Mouse (Mus musculus) lung, adult 18-20 months (tissue): ENCODE results near the gene Aktip.

ENCODE experiments used
- DNase-seq, 2 experiments: peaks; one replicate each; pipeline ENCODE4 v3.0.0; 2022; ENCODE audit warnings: mixed read lengths in 2 of 2

The Aktip gene

DNA sequence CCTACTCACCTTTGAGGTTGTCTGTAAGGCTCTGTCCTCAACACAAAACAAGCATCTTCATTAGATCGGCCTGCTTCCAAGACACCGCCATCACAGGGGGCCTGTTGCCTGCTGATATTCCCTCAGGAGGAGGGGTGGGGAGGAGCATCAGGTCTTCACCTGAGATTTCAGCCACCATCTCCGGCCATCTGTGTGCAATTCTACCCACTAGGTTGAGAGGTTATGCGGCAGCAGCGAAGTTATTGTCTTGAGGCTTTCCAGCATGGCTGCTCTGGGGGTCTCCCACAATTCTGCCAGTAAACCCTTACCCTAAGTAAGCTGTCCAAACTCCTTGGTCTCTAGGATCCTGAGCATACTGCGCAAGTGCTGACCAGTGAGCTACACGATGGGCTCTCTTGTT is at the start of gene Aktip:
Aktip (minus strand) TSS at position 101 of the 400 bp plus-strand sequence.
- no peak for DNase-seq

DNA sequence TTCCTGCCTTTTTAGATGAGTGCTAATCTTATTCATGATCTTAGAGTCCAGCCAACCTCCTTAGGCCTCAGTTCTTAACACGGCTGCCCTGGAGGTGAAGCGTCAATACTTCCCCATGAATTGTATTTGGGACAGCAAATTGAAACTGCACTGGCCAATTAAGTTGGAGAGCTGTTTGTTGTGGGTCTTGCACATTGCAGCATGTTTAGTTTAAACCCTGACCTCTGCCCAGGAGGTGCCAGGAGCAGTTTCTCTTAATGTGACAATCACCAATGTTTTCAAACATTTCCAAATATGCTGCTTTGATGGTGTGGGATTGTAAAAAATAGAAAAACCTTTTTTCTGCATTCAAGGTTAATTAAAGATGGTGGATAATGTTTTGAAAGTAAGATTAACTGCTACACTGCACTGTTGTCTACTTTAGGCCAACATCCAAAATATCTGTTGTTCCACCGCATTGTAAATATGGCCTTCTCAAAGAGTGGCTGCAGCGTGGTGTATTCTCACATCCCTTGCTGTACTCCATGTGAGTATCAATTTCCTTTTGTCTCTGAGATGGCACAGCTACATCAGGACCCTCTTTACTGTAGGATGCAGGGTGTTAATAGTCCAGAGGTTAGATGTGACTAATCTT is 46.2 kb upstream of the Aktip start:
- peak in 1 of 2 experiments; percentile 9 for DNase-seq

DNA sequence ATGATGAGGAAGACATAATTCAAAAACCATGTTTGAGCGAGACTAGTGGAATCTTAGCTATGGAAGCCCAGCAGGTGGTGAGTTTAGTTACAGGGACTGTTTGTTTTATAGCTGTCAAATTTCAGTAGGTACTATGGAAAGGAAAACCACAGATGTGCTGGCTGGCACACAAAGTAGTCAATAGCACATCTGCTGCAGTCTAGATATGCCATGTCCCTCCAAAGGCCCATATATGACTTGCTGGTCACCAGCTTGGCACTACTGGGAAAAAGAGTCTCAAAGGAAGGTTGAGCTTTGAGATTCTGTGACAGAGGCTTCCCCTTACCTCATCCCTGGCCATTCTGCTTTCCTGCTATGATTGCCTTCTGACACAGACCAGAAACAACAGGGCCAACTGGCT is 42.9 kb upstream of the Aktip start:
- no peak for DNase-seq

DNA sequence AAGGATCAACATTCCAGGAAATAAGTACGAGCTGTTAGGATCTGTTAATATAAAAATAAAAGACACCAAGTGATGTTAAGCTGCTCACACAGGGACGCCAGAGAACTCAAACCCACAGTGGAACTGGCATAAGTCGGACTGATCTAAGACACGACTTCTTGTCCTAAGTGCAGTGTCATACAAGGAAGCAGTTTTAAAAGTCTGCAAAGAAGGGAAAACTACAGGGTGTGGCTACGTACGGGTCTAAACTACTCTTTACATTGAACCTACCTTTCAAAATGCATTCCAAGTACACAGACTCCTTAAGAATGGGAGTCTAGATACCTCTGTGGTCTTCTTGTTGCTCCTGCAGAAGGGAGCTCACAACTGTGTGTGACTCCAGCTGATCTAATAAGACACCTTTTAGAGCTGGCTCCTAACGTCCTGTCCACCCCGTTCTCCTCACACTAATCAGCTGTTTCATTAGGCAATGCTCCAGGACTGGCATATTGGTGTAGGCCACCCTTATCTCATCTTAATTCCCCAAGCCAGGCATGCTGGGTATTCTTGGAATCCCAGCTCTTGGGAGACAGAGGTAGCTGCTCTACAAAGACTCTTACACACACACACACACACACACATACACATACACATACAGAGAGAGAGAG is 42.2 kb upstream of the Aktip start:
- no peak for DNase-seq

DNA sequence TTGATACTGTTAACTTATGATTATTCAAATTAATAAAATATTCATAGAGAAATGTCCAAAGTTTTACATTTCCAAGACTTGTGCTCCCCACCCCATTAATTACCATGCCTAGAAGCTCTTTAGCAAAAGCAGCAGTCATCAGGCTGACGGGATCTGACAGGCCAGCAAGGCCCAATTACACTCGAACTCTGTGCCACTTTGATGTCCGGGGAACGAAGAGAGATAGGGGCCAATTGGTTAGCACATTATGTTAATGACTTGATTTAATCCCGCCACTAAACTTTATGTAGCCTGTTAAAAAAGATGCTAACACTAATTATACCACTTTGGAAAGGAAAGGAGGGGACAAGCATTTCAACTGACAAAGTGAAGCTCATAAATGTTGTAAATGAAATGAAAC is 41.6 kb upstream of the Aktip start:
- DNase-seq, result no peak

DNA sequence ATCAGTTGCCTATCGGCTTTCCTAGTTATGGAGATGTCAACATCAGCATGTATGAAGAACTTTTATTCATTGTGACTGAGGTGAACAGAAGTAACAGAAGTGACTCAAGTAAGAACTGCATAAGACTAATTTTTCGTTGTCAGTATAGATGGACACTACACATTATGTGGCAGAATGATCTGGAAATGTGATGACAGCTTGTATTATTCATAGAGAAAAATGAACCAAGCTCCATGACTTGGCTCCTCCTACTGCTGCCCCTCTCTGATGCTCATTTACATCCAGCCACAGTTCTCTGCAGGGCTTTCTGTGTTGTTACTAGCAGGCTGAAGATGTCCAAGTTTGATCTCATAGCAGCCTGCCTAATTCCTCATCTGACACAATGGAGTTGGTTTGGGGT is 37.4 kb upstream of the Aktip start:
- no peak for DNase-seq

DNA sequence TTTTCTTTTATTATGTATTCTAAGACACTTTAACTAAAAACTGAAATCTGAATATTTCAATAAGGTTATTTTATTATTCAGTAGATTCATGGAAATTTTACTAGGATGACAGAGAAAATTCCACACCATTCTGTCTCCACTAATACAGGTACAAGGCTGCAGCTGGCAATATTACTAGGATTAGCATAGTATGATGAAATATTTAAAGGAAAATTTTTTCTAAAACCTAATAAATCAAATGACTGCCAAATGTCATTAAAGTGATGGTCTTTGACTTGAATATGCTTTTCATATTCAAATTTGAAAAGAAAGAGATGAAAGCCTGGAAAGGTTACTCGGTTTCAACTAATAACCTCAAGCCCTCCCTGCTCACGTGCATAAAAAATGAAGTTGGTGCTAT is 34.3 kb upstream of the Aktip start:
- DNase-seq, result no peak

DNA sequence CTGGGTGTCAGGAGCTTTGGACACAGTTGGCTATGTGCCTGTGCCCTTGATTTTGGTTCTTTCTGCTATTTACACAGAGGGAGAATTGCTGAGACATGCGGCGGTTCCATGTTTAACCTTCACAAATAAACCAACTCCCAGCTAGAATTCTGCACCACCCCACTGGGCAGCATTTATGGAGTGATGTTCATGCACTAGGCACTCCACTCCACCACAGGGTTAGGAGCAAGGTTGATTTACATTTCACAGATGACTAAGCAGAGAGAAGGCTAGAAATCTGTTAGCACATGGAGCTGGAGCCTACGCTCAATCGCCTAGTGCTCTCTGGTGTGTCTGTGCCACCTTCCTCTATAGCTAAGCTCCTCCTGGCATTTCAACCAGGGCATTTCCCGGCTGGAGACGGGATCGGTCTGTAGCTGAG is 27.7 kb upstream of the Aktip start:
- peak in 1 of 2 experiments; percentile 7 for DNase-seq

DNA sequence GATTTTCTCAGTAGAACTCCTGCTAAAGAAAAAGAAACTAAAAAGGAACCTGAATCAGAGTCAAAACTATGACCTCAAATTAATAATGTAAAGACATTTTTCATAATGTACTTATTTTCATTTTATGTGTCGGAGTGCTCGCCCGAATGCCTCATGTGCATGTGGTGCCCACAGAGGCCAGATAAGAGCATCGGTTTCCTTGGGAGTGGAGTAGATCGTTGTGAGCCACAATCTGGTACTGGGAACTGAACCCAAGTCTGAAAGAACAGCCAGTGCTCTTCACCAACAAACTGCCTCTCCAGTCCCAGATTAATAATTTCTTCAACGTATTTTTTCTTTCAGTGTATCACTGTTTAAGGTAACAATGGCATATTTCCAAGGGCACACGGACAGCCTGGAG is 24.5 kb upstream of the Aktip start:
- no peak for DNase-seq

DNA sequence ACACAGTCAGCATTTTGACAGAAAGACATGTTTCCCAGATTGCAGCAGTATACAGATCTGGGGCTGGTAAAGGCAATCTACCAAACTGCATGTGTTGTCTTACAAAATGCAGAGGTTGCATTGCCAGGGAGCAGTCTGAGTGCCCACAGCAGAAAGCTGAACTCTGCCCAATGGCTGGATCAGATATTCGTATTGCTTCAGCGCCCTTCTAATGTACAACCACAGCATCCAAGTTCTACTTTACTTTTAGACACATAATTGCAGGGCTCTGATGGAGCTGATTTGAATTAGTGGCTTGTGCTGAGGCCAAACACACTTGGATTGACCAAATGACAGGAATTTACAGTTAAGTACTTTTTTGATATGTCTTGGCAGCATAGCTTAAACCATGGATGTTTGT is 22.1 kb upstream of the Aktip start:
- DNase-seq, result no peak

DNA sequence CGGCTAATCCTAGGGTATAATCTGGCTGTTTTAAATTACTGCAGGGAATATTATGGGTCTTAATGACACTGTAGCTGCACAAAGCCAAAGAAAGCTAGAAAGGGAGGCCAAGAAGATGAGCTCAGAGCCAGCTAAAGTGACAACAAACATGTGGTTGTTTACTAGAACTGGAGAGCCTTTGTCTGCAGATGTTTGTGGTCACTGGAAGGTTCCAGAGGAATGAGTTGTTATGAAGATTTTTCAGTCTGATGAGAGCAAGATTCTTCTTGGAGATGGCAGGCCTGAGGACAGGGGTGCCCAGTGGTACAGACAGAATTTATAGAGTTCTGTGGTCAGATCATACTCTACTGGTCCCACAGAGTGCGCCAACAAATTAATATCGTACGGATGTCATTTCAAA is 18.5 kb upstream of the Aktip start:
- DNase-seq, result no peak

DNA sequence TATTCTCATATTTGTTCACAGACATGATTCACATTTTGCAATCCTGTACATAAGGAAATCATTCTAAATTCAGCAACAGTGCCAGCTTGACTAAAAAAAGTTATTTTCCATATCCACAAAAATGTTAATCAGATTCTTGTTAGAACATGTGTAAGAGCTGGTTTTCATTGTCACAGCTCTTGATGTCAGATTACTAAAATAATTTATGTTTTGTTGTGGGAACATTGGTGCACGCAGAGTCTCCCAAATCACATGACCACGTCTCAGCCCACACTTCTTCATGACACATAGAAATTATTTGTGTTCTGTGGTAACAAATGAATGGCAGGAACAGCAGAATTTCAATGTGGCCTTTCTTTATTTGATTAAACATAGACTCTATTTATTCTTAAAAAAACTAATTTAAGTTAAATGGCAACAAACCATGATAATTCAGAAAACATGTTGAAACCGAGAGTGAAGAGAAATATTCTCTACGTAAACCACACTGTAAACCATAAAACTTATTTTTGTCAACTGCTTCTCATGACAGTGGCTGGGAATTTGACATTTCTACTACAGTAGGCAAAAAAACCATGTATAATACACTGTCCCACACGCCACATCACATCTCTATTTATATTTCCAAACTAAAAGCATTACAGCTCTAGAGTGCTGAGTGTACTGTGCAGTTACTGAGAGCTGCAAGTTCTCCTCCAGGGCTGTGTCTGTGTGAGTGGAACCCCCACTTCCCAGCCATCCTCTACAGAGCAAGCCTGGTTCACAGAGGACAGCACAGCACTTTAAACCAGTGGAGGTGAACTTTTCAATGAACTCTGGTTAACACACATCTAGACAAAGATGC is 17.5 kb upstream of the Aktip start:
- DNase-seq, result no peak

DNA sequence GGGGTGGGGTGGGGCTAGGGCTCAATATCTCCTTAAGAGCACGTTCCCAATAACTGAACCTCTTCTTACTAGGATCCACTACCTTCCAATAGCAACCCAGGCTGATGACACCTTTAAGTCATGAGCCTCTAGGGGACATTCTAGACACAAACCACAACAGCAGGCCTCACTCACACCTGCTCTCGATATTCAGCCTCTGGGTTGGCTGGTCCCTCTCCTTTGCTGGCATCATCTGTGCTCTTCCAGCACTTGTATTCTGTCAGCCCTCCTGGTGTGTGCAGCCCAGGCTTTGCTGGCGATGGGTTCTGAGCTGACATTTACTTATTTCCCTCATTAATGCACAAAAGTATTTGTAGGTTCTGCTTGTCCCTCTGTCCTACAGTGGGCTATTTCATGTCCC is 14.5 kb upstream of the Aktip start:
- DNase-seq, result no peak

DNA sequence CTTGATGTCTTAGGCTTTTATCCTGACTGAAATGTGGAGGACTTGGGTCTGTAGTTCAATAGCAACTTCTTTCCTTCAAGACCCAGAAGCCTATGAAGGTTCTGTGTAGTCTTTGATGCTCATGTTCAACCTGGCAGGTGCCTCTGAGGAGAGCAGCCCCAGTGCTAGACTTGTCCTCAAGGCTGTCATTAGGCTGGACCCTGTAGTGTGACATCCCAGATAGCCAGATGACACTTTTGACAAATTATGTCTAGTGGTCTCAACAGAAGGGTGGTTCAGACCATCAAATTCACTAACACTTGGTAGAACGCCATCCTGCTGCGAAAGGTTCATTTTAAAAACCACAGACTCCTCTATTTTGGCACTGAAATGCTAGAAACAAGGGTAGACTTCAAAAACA is 13.2 kb upstream of the Aktip start:
- DNase-seq, result no peak

DNA sequence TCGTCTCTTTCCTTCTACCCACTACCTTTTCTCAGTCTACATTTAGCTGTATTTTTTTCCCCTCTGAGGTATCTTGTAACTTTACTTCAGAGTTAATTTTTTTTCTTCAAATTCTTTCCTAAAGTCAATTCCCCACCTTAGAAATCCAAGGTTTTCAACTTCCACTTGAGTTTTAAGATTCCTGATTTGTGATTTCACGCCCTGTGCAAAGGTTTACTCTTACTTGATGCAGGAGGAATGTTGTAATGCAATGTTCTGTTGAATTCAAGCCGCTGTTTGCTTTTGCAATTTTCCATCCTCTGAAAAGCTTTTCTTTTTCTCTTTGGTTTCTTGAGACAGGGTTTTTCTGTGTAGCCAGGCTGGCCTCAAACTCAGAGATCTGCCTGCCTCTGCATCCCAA is 9.9 kb upstream of the Aktip start:
- peak in 1 of 2 experiments; percentile 8 for DNase-seq

DNA sequence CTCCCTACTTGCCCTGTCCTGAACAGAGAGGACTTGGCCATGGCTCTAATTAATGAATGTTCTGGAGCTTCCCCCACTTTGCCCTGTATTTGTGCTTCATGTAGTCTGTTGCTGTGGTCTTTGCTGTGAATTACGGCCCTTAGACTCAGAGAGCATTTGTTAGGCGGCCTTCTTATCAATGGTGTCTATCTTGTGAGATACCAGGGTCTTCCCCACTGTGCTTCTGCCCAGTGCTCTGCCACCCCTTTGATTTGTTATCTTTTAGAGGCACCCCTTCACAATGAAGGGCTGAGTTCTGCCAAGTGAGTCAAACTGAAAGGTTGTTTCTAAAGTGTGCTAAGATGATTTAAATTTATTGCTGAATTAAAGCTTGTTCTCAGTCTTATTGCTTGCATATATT is 7.9 kb upstream of the Aktip start:
- DNase-seq, result no peak

DNA sequence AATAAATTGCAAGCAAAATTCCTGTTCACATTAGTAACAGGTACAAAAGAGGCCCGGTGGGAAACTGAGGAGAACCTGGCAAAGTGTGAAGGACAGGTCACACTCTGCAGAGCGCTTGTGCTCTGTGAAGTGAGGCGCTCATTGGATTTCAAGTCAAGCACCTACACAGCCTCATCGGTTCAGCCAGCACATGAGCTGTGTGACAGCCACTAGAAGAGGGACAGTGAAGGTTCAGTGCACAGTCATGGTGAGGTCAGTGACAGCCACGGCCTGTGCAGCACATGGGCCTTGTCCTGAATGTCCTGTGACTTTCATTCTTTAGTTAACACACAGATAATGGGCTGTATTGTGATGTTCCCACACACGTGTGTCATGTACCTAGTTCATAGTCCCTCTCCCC is 6.1 kb upstream of the Aktip start:
- DNase-seq, result no peak

DNA sequence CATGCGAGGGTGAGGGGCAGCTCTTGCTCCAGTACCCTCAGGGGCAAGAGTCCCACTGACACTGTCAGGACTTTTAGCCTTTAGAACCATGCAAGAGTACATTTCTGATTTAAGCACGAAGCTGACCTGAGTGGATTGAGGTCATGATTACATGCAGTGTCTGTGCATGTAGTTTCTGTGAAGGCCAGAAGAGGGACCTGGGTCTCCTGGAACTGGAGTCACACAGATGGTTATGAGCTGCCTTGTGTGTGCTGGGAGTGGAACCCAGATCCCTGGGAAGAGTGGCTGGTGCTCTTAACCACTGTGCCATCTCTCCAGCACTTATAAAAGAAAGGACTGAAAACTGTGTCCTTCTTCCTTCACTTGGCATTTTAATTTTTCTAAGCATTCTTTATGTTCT is 1.4 kb upstream of the Aktip start:
- DNase-seq, result no peak

DNA sequence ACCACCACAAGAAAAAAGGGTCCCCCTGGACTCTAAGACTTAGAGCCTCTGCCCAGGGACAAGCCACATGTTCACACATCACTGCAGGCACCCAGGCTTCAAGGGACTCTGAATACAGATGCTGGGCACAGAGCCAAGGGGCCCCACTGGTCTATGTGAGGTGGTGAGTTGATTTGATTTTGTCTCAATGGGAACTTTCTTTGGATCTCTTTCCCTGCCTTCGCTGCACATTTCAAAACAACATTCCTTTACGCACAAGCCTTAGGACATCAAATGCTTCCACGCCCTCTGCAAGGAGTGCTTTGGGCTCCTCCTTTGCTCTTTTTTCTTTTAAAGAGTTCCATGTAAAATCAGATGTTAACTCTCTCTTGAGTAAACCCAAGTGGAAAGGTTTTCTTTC is 1.7 kb downstream of the Aktip start:
- DNase-seq, result no peak

DNA sequence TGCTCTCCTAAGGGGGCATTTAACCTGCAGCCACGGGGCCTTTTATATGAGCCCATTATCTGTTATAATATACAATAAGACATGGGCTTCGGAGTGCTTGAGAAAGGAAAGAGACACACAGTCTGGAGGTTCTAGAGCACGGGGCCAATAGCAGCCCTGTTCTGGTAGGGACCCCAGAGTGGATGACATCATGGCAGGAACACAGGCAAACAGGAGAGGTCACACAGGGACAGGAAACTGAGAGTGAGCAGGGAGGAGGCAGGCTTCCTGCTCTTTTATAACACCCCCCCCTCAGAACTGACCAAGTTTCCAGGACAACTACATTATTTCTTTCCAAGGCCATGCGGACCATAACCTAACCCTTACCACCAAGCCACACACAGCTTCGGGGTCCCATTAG is 2.5 kb downstream of the Aktip start:
- DNase-seq, result no peak

DNA sequence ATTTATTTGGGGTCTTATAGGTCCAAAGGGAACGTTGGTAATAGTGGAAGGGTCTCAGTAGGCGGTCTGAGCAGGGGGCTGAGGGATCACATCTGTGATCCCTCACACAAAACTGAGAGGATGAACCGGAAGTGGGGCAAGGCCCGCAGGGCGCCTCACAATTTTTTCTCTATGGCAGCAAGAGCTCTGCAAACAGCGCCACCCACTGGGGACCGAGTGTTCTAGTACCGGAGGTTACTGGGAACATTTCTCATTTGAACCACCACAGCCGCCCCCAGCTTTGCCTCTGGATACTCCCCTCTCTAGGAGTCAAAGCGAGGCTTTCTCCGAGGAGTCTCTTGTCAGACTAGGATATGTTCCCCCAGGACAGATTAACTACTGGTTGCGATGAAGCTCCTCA is 3.1 kb downstream of the Aktip start:
- no peak for DNase-seq

DNA sequence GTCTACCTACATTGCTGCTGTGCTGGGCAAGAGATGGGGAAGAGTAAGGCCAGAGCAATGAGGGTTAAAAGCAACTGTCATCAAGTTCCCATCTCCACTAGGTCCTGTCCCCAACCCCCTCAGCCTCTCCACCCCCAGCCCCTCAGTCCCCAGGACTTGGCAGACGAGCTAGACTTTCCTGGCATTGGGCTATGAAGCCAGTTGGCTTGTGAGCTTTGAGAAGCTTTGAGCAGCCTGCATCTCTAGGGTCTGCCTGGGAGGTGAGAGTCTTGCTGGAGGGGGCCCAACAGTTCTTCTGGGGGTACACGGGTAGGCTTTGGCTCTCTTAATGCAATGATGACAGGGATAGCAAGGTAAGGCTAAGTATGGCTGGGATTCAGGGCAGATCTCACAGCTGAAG is 5.7 kb downstream of the Aktip start:
- DNase-seq, result no peak

DNA sequence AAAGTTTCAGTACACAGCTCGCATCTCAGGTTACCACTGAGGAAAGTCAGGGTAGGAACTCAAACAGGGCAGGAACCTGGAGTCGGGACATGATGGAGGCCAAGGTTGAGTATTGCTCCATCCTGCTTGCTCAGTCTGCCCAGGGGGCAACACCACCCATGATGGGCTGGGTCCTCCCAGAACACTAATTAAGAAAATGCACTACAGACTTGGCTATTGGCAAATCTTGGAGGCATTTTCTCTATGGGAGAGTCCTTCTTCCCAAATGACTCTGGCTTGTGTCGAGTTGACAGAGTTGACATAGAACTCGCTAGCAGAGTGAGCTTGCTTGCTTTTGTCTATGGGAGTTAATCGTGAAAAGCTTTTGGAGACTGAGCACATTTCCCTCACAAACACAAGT is 6.8 kb downstream of the Aktip start:
- no peak for DNase-seq

DNA sequence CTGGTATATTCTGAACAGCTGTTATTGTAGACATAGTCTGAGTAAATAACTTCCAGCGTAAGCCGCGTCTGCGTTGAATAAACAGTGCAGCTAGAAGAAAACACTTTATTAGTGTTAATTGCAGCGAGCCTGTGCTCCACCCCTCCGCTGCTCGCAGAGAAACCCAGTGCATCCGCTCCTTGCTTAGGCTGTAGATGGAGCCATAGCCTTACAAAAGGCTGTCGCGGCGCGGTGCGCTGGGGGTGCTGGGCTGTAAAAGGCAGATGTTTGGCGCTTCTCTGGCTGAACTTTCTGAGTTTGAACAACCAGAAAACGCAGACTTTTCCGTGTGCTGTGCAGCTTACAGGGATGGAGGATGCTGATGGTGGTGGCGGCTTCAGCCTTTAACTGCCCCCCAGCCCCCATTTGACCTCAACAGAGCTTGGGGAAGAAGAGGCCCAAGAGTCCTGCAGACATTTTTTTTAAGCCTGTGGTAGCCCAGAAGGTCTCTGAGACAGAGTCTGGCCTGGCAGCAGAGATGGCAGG is 8.9 kb downstream of the Aktip start:
- DNase-seq, result peak; percentile 19 to 50
